Mouse (Mus musculus): Measurements from ENCODE around the gene Slc7a14. TPM values are rescaled to one million over a fixed set of nuclear protein-coding genes. Genes with fewer than 3 reads are reported as not detected.
"Not testable (repeated sequence)": the region's sequence is repeated elsewhere in the genome, so short reads cannot be mapped to it uniquely, and the experiment has no call there.

The Slc7a14 gene
- polyA plus RNA-seq, 1 experiment from 2014 or later, result 0.44 TPM

- no peak overlapping the region for H3K4me2 ChIP-seq
- DNase-seq (ENCODE audit: low spot score, missing footprints), result no peak
- no peaks in the 10 kb centered on the region for H3K9me3 ChIP-seq (ENCODE audit: control insufficient read depth, low read length)
- no peaks in the 10 kb centered on the region for H3K36me3 ChIP-seq (ENCODE audit: control insufficient read depth, insufficient read depth, low read length)
- H3K9ac ChIP-seq (ENCODE audit: low read length), result no peak overlapping the region
- H3K27me3 ChIP-seq (ENCODE audit: control insufficient read depth, insufficient read depth, low read length), result peaks cover 10% of the 10 kb centered on the region
- peaks cover 4% of the 10 kb centered on the region; the same call in 1 of the 2 replicates for H3K4me1 ChIP-seq (ENCODE audit: control insufficient read depth, insufficient read depth, low read length)
- H3K4me3 ChIP-seq (ENCODE audit: low read depth, low read length), result no peak overlapping the region
- WGBS, result 84% methylated on average over 6 of the region's 6 CpGs
- H3K27ac ChIP-seq (ENCODE audit: low read depth, low read length), result no peak overlapping the region
- no peak for ATAC-seq (ENCODE audit: low FRiP score)
These were observed 2.2 kb downstream of the Slc7a14 start for GRCm38 (mm10) chr3:31307936-31308335.

GRCm38 (mm10) chr3:31291673-31292602 is 18.2 kb downstream of the Slc7a14 start:
- Histone ChIP-seq H3K9ac (ENCODE audit: low read length) (no peak overlapping the region), H3K27me3 (ENCODE audit: control insufficient read depth, insufficient read depth, low read length) (no peaks in the 10 kb centered on the region), H3K4me3 (ENCODE audit: low read depth, low read length) (no peak overlapping the region), H3K36me3 (ENCODE audit: control insufficient read depth, insufficient read depth, low read length) (no peaks in the 10 kb centered on the region), H3K9me3 (ENCODE audit: control insufficient read depth, low read length) (no peaks in the 10 kb centered on the region), H3K4me1 (ENCODE audit: control insufficient read depth, insufficient read depth, low read length) (no peaks in the 10 kb centered on the region), H3K4me2 (no peak overlapping the region), H3K27ac (ENCODE audit: low read depth, low read length) (no peak overlapping the region)
- ATAC-seq (ENCODE audit: low FRiP score), result 0 out of 2 replicates have a peak, but pooled peaks have one; percentile 33
- no peak for DNase-seq (ENCODE audit: low spot score, missing footprints)
- WGBS, result 76% methylated on average over 11 of the region's 11 CpGs

- ATAC-seq (ENCODE audit: low FRiP score) (no peak), DNase-seq (ENCODE audit: low spot score, missing footprints) (no peak)
- no peak overlapping the region for H3K9ac ChIP-seq (ENCODE audit: low read length)
- no peaks in the 10 kb centered on the region for H3K9me3 ChIP-seq (ENCODE audit: control insufficient read depth, low read length)
- 80% methylated on average over 3 of the region's 3 CpGs for WGBS
- no peaks in the 10 kb centered on the region for H3K4me1 ChIP-seq (ENCODE audit: control insufficient read depth, insufficient read depth, low read length)
- no peak overlapping the region for H3K27ac ChIP-seq (ENCODE audit: low read depth, low read length)
- H3K4me3 ChIP-seq (ENCODE audit: low read depth, low read length), result no peak overlapping the region
- H3K27me3 ChIP-seq (ENCODE audit: control insufficient read depth, insufficient read depth, low read length), result no peaks in the 10 kb centered on the region
- H3K4me2 ChIP-seq, result no peak overlapping the region
- no peaks in the 10 kb centered on the region for H3K36me3 ChIP-seq (ENCODE audit: control insufficient read depth, insufficient read depth, low read length)
These were observed 22.7 kb downstream of the Slc7a14 start for GRCm38 (mm10) chr3:31287421-31287948.

- Histone ChIP-seq H3K27ac (ENCODE audit: low read depth, low read length) (no peak overlapping the region), H3K9me3 (ENCODE audit: control insufficient read depth, low read length) (no peaks in the 10 kb centered on the region), H3K4me2 (no peak overlapping the region), H3K36me3 (ENCODE audit: control insufficient read depth, insufficient read depth, low read length) (no peaks in the 10 kb centered on the region), H3K4me3 (ENCODE audit: low read depth, low read length) (no peak overlapping the region), H3K27me3 (ENCODE audit: control insufficient read depth, insufficient read depth, low read length) (no peaks in the 10 kb centered on the region), H3K4me1 (ENCODE audit: control insufficient read depth, insufficient read depth, low read length) (no peaks in the 10 kb centered on the region), H3K9ac (ENCODE audit: low read length) (no peak overlapping the region)
- ATAC-seq (ENCODE audit: low FRiP score), result no peak
- WGBS, result 74% methylated on average over 2 of the region's 2 CpGs
- no peak for DNase-seq (ENCODE audit: low spot score, missing footprints)
These were observed 29.1 kb downstream of the Slc7a14 start for GRCm38 (mm10) chr3:31281116-31281515.

- Histone ChIP-seq H3K27me3 (ENCODE audit: control insufficient read depth, insufficient read depth, low read length) (no peaks in the 10 kb centered on the region), H3K36me3 (ENCODE audit: control insufficient read depth, insufficient read depth, low read length) (no peaks in the 10 kb centered on the region), H3K4me1 (ENCODE audit: control insufficient read depth, insufficient read depth, low read length) (no peaks in the 10 kb centered on the region), H3K4me3 (ENCODE audit: low read depth, low read length) (no peak overlapping the region), H3K27ac (ENCODE audit: low read depth, low read length) (no peak overlapping the region), H3K9me3 (ENCODE audit: control insufficient read depth, low read length) (no peaks in the 10 kb centered on the region), H3K4me2 (no peak overlapping the region), H3K9ac (ENCODE audit: low read length) (no peak overlapping the region)
- ATAC-seq (ENCODE audit: low FRiP score) (no peak), DNase-seq (ENCODE audit: low spot score, missing footprints) (no peak)
- WGBS, result 75% methylated on average over 2 of the region's 2 CpGs
These were observed 35.3 kb downstream of the Slc7a14 start for GRCm38 (mm10) chr3:31274875-31275274.

GRCm38 (mm10) chr3:31273247-31273646 is 36.9 kb downstream of the Slc7a14 start:
- not testable (repeated sequence) for ATAC-seq (ENCODE audit: low FRiP score); DNase-seq (ENCODE audit: low spot score, missing footprints); H3K9me3 ChIP-seq (ENCODE audit: control insufficient read depth, low read length); H3K4me2 ChIP-seq; H3K36me3 ChIP-seq (ENCODE audit: control insufficient read depth, insufficient read depth, low read length); H3K9ac ChIP-seq (ENCODE audit: low read length); H3K27me3 ChIP-seq (ENCODE audit: control insufficient read depth, insufficient read depth, low read length); H3K27ac ChIP-seq (ENCODE audit: low read depth, low read length); H3K4me1 ChIP-seq (ENCODE audit: control insufficient read depth, insufficient read depth, low read length); H3K4me3 ChIP-seq (ENCODE audit: low read depth, low read length)

- H3K9me3 ChIP-seq (ENCODE audit: control insufficient read depth, low read length), result no peaks in the 10 kb centered on the region
- no peak overlapping the region for H3K4me3 ChIP-seq (ENCODE audit: low read depth, low read length)
- no peak for ATAC-seq (ENCODE audit: low FRiP score)
- H3K9ac ChIP-seq (ENCODE audit: low read length), result no peak overlapping the region
- H3K27me3 ChIP-seq (ENCODE audit: control insufficient read depth, insufficient read depth, low read length), result no peaks in the 10 kb centered on the region
- no peaks in the 10 kb centered on the region for H3K36me3 ChIP-seq (ENCODE audit: control insufficient read depth, insufficient read depth, low read length)
- WGBS, result 70% methylated on average over 2 of the region's 2 CpGs
- no peaks in the 10 kb centered on the region for H3K4me1 ChIP-seq (ENCODE audit: control insufficient read depth, insufficient read depth, low read length)
- H3K27ac ChIP-seq (ENCODE audit: low read depth, low read length), result no peak overlapping the region
- no peak for DNase-seq (ENCODE audit: low spot score, missing footprints)
- H3K4me2 ChIP-seq, result no peak overlapping the region
These were observed 37.5 kb downstream of the Slc7a14 start for GRCm38 (mm10) chr3:31272635-31273034.

GRCm38 (mm10) chr3:31269551-31270317 is 40.4 kb downstream of the Slc7a14 start:
- DNase-seq (ENCODE audit: low spot score, missing footprints), result no peak
- no peaks in the 10 kb centered on the region for H3K4me1 ChIP-seq (ENCODE audit: control insufficient read depth, insufficient read depth, low read length)
- no peaks in the 10 kb centered on the region for H3K36me3 ChIP-seq (ENCODE audit: control insufficient read depth, insufficient read depth, low read length)
- H3K27ac ChIP-seq (ENCODE audit: low read depth, low read length), result no peak overlapping the region
- no peaks in the 10 kb centered on the region for H3K9me3 ChIP-seq (ENCODE audit: control insufficient read depth, low read length)
- no peak for ATAC-seq (ENCODE audit: low FRiP score)
- H3K9ac ChIP-seq (ENCODE audit: low read length), result no peak overlapping the region
- no peaks in the 10 kb centered on the region for H3K27me3 ChIP-seq (ENCODE audit: control insufficient read depth, insufficient read depth, low read length)
- H3K4me3 ChIP-seq (ENCODE audit: low read depth, low read length), result no peak overlapping the region
- no peak overlapping the region for H3K4me2 ChIP-seq
- WGBS, result 73% methylated on average over 4 of the region's 4 CpGs

GRCm38 (mm10) chr3:31267921-31268320 is 42.3 kb downstream of the Slc7a14 start:
- Histone ChIP-seq H3K9me3 (ENCODE audit: control insufficient read depth, low read length) (no peaks in the 10 kb centered on the region), H3K9ac (ENCODE audit: low read length) (no peak overlapping the region), H3K27ac (ENCODE audit: low read depth, low read length) (no peak overlapping the region), H3K36me3 (ENCODE audit: control insufficient read depth, insufficient read depth, low read length) (no peaks in the 10 kb centered on the region), H3K4me3 (ENCODE audit: low read depth, low read length) (no peak overlapping the region), H3K27me3 (ENCODE audit: control insufficient read depth, insufficient read depth, low read length) (no peaks in the 10 kb centered on the region), H3K4me1 (ENCODE audit: control insufficient read depth, insufficient read depth, low read length) (no peaks in the 10 kb centered on the region), H3K4me2 (no peak overlapping the region)
- DNase-seq (ENCODE audit: low spot score, missing footprints) (peak; percentile 14), ATAC-seq (ENCODE audit: low FRiP score) (no peak)
- 96% methylated on average over 2 of the region's 2 CpGs for WGBS
